Mouse (Mus musculus): Measurements from ENCODE around the gene Ptger4.

Ptger4 gene

GRCm38 (mm10) chr15:5165121-5165773, 78.7 kb downstream of the Ptger4 start:
- no peak for DNase-seq (ENCODE audit: low read depth)

GRCm38 (mm10) chr15:5158827-5159226, 85.2 kb downstream of the Ptger4 start:
- no peak for DNase-seq (ENCODE audit: low read depth)

GRCm38 (mm10) chr15:5157386-5157785, 86.6 kb downstream of the Ptger4 start:
- DNase-seq (ENCODE audit: low read depth), result no peak
